Mouse (Mus musculus) midbrain, embryonic 13.5 days (tissue): ENCODE measurements around the gene Erbin. TPM values are rescaled to one million over a fixed set of nuclear protein-coding genes. Genes with fewer than 3 reads are reported as not detected.

ENCODE experiments used
- ATAC-seq: fragments of 200-750 bp; cut with Nextera tagmentation; 2 replicates; pipeline ENCODE4 v1.8.0; 2017; ENCODE audit warnings: mild to moderate bottlenecking, moderate TSS enrichment, moderate library complexity
- H3K27ac ChIP-seq: fragments of 300-500 bp; sonication (generic); 2 replicates; pipeline ENCODE4 v1.5.1; 2015; ENCODE audit warnings: inconsistent platforms, mild to moderate bottlenecking, moderate library complexity
- H3K27me3 ChIP-seq: fragments of 300-500 bp; sonication (generic); 2 replicates; pipeline ENCODE4 v1.6.1; 2015; ENCODE audit warnings: mild to moderate bottlenecking, inconsistent platforms
- H3K36me3 ChIP-seq: fragments of 300-500 bp; sonication (generic); 2 replicates; pipeline ENCODE4 v1.6.1; 2015; ENCODE audit warnings: mild to moderate bottlenecking, inconsistent platforms
- H3K4me1 ChIP-seq: fragments of 300-500 bp; sonication (generic); replicated peaks from 2 replicates; pipeline ENCODE4 v1.6.1; 2015; ENCODE audit warnings: inconsistent platforms
- H3K4me2 ChIP-seq: fragments of 300-500 bp; sonication (generic); replicated peaks from 2 replicates; pipeline ENCODE4 v1.6.1; 2015; ENCODE audit warnings: moderate library complexity, mild to moderate bottlenecking, inconsistent platforms
- H3K4me3 ChIP-seq: fragments of 300-500 bp; sonication (generic); replicated peaks from 2 replicates; pipeline ENCODE4 v1.5.1; 2015; ENCODE audit warnings: mild to moderate bottlenecking, inconsistent platforms
- H3K9ac ChIP-seq: fragments of 300-500 bp; sonication (generic); replicated peaks from 2 replicates; pipeline ENCODE4 v1.6.1; 2015; ENCODE audit warnings: mild to moderate bottlenecking, inconsistent platforms
- H3K9me3 ChIP-seq: fragments of 300-500 bp; sonication (generic); 2 replicates; pipeline ENCODE4 v1.6.1; 2016; ENCODE audit warnings: mild to moderate bottlenecking, inconsistent platforms
- WGBS: fragments of 180-500 bp; shearing (Covaris S2); methylation state at CpG from one replicate; pipeline ENCODE4 v1.1.7; 2015; 5-methylcytosine and 5-hydroxymethylcytosine counted together
- polyA plus RNA-seq: library from polyadenylated mRNA; unstranded; fragments of >200 nt; fragmentation: Nextera tagmentation; extraction: Ambion mirVana; gene quantifications from 2 replicates; pipeline ENCODE4 v1.2.1, GENCODE M21; 2015

Erbin gene
- polyA plus RNA-seq, 1 experiment from 2014 or later, result 12.0 TPM

DNA sequence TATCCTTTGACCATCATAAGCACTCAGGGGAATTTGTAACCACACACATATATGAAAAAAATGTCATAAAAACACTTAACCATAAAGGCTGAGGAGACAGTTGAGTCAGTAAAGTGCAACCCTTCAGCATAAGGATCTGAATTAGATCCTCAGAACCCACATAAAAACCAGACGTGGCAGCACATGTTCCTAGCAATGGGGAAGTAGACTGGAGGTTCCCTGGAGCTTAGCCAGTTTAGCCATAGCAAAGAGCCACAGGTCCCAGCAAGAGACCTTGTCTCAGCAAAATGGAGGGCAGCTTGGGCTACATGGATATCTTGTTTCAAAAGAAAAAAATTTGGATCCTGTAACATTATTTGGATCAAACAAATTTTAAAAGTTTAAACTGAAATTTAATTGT lies 20.3 kb downstream of the Erbin start:
- H3K9me3 ChIP-seq, result peaks cover 7% of the 10 kb centered on the region; the same call in 1 of the 2 replicates
- H3K4me2 ChIP-seq, result no peak overlapping the region
- peaks cover 8% of the 10 kb centered on the region for H3K36me3 ChIP-seq
- H3K9ac ChIP-seq, result no peak overlapping the region
- no peak overlapping the region for H3K27ac ChIP-seq
- no peaks in the 10 kb centered on the region for H3K27me3 ChIP-seq
- no peaks in the 10 kb centered on the region for H3K4me1 ChIP-seq
- ATAC-seq, result no peak
- WGBS, result 95% methylated on average over 1 of the region's 1 CpGs
- no peak overlapping the region for H3K4me3 ChIP-seq

DNA sequence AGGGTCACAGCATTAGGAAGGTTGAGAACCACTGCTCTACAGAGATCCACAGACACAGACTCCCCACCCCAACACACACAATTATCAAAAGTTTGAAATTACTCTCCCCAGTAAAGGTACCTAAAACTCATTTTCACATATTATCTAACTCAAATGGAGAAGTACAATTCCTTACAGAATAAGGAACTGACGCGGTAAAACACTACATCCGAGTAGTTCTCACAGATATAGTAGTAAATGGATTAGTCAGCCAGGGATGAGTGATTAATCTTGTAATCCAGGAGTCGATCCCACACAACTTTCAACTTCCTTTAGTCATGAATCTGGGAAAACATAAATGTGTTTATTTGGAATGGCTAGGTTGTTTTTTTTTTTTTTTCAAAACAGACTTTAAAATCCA lies 22.7 kb downstream of the Erbin start:
- H3K4me1 ChIP-seq, result no peaks in the 10 kb centered on the region

DNA sequence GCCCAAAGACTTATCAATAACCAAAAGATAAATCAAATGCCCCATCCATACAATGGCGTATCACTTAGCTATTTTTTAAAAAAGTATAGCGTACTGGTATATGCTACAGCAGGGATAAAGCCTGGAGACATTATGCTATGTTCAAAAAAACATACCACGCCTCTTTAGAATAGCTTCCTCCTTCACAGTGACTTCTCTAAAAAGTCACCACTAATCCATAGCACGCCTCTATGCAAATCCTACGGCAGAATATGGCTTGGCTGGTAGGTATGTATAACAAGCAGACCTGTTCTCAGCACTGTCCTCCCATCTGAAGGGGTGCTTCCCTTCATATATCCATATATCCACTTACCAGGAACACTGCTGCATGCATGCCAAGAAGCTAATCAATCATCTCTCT lies 27.2 kb downstream of the Erbin start:
- no peak for ATAC-seq
- WGBS, result 96% methylated on average over 5 of the region's 5 CpGs

More for the DNA sequence above, 22.7 kb downstream of the Erbin start:
- no peak overlapping the region for H3K27ac ChIP-seq
- ATAC-seq, result no peak
- peaks cover 8% of the 10 kb centered on the region for H3K36me3 ChIP-seq
- H3K4me3 ChIP-seq, result no peak overlapping the region
- 97% methylated on average over 4 of the region's 4 CpGs for whole genome bisulfite sequencing
- H3K27me3 ChIP-seq, result no peaks in the 10 kb centered on the region
- H3K9me3 ChIP-seq, result peaks cover 7% of the 10 kb centered on the region; the same call in 1 of the 2 replicates
- H3K9ac ChIP-seq, result no peak overlapping the region
- no peak overlapping the region for H3K4me2 ChIP-seq

DNA sequence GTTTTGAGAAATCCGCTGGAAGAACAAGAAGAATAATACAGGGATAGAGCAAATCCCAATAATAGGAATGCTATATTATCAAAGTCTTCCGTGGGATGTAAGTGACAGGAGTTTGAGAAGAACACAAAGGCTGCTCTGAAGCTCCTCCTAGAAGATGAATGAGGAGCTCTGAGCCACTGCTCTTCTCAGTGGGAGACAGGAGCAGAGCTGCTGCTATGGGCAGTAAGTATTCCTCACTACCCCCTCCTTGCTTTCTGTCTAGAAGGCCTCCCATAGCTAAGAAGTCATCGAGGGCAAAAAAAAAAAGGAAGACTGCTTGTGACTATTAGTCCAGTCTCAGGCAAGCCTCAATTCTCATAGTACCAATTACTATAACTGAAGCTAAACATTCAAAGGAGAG lies 30.3 kb downstream of the Erbin start:
- no peak for ATAC-seq
- no peak overlapping the region for H3K9ac ChIP-seq
- H3K36me3 ChIP-seq, result no peaks in the 10 kb centered on the region
- no peaks in the 10 kb centered on the region for H3K27me3 ChIP-seq
- no peak overlapping the region for H3K4me2 ChIP-seq
- H3K27ac ChIP-seq, result no peak overlapping the region
- H3K4me3 ChIP-seq, result no peak overlapping the region
- H3K4me1 ChIP-seq, result peaks cover 19% of the 10 kb centered on the region
- 16% methylated on average over 3 of the region's 3 CpGs for WGBS
- no peaks in the 10 kb centered on the region for H3K9me3 ChIP-seq

More for the DNA sequence above, 27.2 kb downstream of the Erbin start:
- Histone ChIP-seq H3K27me3 (no peaks in the 10 kb centered on the region), H3K9ac (no peak overlapping the region), H3K9me3 (0 out of 2 replicates have a peak, but pooled peaks cover 4% of the 10 kb centered on the region), H3K4me1 (peaks cover 19% of the 10 kb centered on the region), H3K36me3 (peaks cover 3% of the 10 kb centered on the region; the same call in 1 of the 2 replicates), H3K4me2 (no peak overlapping the region), H3K27ac (no peak overlapping the region), H3K4me3 (no peak overlapping the region)

DNA sequence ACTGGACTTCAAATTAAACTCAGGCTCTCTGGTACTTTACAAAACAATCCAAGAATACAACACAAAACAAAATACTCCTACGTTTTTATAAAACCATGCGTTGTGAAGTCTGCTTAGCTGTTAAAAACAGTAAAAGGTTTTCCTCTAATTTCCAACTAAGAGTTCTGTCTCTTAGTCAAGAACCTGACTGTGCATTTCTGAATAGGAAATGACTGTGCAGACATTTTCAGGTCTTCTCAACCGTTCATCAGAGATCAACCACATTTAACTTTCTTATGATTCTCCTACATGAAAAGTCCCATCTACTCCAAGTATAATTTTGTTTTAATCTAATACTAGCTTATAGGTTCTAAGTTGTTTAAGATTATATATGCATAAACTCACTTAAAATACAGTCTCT lies 33.8 kb downstream of the Erbin start:
- Histone ChIP-seq H3K4me3 (no peak overlapping the region), H3K4me1 (peaks cover 19% of the 10 kb centered on the region), H3K9ac (no peak overlapping the region), H3K27me3 (no peaks in the 10 kb centered on the region), H3K4me2 (no peak overlapping the region), H3K27ac (no peak overlapping the region), H3K36me3 (peaks cover 4% of the 10 kb centered on the region), H3K9me3 (no peaks in the 10 kb centered on the region)
- ATAC-seq, result no peak
- 92% methylated on average over 3 of the region's 3 CpGs for WGBS

DNA sequence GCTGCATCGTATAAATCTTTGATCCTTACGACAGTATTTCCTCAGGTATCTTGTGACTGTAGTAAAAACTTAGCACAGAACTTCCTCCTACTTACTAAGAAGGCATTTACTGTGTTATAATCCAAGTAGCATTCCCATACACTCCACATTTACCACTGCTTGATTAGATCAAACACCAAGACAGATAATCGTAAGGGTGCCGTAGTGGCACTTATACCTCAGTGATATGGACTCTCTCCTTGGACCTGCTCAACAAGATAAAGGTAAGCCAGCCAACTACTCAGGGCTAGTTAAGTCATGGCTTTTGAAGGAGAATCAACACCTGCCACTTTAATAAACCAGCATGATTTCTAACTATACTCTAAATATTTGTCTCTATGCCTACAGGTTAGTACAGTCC lies 39.1 kb downstream of the Erbin start:
- Histone ChIP-seq H3K9me3 (no peaks in the 10 kb centered on the region), H3K4me2 (no peak overlapping the region), H3K36me3 (peaks cover 4% of the 10 kb centered on the region), H3K4me1 (no peaks in the 10 kb centered on the region), H3K4me3 (no peak overlapping the region), H3K27me3 (no peaks in the 10 kb centered on the region), H3K9ac (no peak overlapping the region), H3K27ac (no peak overlapping the region)
- WGBS, result 94% methylated on average over 4 of the region's 4 CpGs
- no peak for ATAC-seq

DNA sequence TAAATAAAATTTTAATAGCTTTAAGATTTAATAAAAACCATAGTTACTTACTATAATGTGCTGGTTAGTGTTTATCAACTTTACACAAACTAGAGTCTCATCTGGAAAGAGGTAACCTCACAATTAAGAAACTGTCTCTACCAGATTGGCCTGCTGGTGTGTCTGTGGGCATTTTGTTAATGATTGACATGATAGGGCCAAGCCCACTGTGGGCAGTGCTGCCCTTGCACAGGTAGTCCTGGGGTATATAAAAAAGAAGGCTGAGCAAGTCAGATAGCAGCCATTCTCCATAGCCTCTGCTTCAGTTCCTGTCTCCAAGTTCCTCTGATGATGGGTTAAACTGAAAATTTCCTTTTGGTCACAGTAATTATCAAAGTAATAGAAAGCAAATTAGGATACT lies 43.6 kb downstream of the Erbin start:
- Histone ChIP-seq H3K4me1 (no peaks in the 10 kb centered on the region), H3K4me3 (no peak overlapping the region), H3K9me3 (no peaks in the 10 kb centered on the region), H3K4me2 (no peak overlapping the region), H3K27ac (no peak overlapping the region), H3K27me3 (no peaks in the 10 kb centered on the region), H3K36me3 (peaks cover under 1% of the 10 kb centered on the region; the same call in 1 of the 2 replicates), H3K9ac (no peak overlapping the region)
- ATAC-seq, result no peak

DNA sequence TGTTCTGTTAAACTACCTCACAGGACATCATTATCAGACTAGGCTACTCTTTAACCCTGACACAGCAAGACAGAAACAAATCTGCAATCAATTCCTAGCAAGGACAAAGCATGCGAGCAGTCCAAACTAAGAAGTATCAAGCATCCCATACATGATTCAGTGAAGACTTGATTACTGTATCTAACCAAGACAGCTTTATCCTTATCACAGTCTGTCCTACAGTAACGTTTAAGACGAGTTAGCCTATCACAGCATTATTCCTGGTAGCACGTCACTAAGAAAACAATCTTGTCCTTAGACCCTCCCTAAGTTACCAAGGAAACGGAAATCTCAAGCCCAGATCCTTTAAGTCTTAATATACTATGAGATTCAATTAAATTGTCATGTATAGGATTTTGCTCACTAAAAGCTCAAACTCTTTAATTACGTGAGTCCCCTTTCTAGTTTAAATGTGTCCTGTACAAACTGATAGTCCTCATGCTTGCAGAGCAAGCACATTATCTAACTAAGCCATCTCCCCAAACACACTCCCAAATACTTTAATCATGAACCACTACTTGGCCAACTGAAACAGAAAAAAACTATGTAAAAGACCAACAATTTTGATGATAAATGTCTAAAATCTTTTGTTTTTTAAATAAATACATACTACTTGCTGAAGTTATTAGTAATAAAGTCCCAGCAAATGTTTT lies 44.3 kb downstream of the Erbin start:
- Histone ChIP-seq H3K4me3 (no peak overlapping the region), H3K36me3 (no peaks in the 10 kb centered on the region; the same call in 1 of the 2 replicates), H3K9ac (no peak overlapping the region), H3K4me1 (no peaks in the 10 kb centered on the region), H3K27ac (no peak overlapping the region), H3K4me2 (no peak overlapping the region), H3K9me3 (no peaks in the 10 kb centered on the region), H3K27me3 (no peaks in the 10 kb centered on the region)
- WGBS, result 82% methylated on average over 6 of the region's 6 CpGs
- ATAC-seq, result no peak

DNA sequence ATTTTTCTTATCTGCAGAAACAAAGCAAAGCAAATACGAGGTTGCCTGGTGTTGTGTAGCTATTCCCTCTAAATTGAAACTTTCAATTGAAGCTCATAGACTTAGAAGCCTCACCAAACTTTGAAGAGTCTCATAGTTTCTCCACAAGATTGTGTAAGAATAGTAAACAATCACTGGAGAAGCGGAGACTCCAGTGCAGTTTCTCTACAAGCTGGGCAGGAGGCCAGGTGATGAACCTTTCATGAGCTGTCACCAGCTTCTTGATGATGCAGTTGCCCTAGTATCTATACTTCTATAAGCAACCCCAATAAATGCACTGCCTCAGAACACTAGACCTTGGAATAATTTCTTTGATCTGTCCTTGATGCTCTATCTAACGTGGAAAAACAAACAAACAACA lies 49.5 kb downstream of the Erbin start:
- Histone ChIP-seq H3K27me3 (no peaks in the 10 kb centered on the region), H3K4me1 (no peaks in the 10 kb centered on the region), H3K4me2 (no peak overlapping the region), H3K9me3 (no peaks in the 10 kb centered on the region), H3K36me3 (peaks cover 8% of the 10 kb centered on the region; the same call in 1 of the 2 replicates), H3K9ac (no peak overlapping the region), H3K27ac (no peak overlapping the region), H3K4me3 (no peak overlapping the region)
- no peak for ATAC-seq
- WGBS, result 84% methylated on average over 3 of the region's 3 CpGs

DNA sequence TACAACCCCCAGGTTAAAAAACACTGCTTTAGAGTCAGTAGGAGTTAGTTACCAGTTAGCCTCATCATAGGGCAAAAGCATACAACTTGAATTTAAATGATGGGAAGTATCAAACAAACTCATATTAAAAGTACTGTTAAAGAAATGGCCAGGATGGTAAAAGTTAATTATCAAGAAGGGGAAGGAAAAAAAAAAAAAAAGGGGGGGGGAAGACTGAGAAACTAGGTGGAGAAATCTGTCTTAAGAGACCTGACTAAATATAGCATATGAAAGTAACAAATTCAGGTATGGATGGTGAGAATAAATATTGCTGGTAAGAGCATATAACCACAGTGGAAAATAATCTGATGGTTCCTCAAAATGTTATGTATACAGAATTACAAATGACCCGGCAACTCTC lies 50.2 kb downstream of the Erbin start:
- 95% methylated on average over 1 of the region's 1 CpGs for WGBS
- H3K36me3 ChIP-seq, result peaks cover 8% of the 10 kb centered on the region; the same call in 1 of the 2 replicates
- no peak for ATAC-seq
- H3K4me1 ChIP-seq, result no peaks in the 10 kb centered on the region
- no peak overlapping the region for H3K4me2 ChIP-seq
- no peaks in the 10 kb centered on the region for H3K9me3 ChIP-seq
- H3K27ac ChIP-seq, result no peak overlapping the region
- H3K27me3 ChIP-seq, result no peaks in the 10 kb centered on the region
- H3K9ac ChIP-seq, result no peak overlapping the region
- H3K4me3 ChIP-seq, result no peak overlapping the region

DNA sequence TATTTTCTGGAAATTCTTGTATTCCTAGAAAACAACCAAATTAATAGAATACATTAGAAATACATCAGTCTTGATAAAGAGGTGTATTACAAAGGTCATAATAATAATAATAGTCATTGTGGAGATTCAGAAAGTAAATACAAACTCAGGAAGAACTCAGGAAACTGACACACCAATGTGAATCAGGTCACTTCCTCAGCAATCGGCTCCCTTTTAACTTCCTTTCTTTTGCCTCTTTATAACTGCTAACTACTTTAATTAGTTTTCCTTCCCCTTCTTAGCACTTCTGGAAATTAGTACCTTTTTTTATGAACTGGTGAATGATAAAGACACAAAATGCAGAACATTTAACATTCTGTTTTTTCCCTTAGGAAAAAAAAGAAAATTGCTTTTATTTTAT lies 51.4 kb downstream of the Erbin start:
- no peak for ATAC-seq
- 72% methylated on average over 1 of the region's 1 CpGs for WGBS

DNA sequence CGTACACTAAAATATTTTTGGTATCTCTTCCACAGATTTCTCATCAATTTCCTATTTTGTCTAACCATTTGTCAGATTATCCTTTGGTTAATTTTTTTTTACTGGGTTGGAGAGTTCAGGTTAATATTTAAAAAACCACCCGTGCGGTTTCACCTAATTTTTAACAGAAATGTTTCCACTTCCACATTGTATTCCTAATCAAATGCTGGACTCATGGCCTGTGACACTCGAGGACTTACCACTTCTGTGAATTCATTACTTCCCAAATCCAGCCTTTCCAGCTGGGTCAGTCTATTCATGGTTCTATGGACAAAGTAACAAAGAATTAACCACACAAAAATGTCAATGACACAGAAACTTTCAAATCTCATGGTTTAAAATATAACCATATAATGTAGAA lies 58.3 kb downstream of the Erbin start:
- ATAC-seq, result no peak
- Histone ChIP-seq H3K27ac (no peak overlapping the region), H3K36me3 (peaks cover 22% of the 10 kb centered on the region), H3K4me1 (no peaks in the 10 kb centered on the region), H3K4me2 (no peak overlapping the region), H3K4me3 (no peak overlapping the region), H3K9me3 (no peaks in the 10 kb centered on the region), H3K27me3 (no peaks in the 10 kb centered on the region), H3K9ac (no peak overlapping the region)
- WGBS, result 73% methylated on average over 4 of the region's 4 CpGs

More for the DNA sequence above, 51.4 kb downstream of the Erbin start:
- no peak overlapping the region for H3K4me3 ChIP-seq
- no peak overlapping the region for H3K27ac ChIP-seq
- no peak overlapping the region for H3K9ac ChIP-seq
- no peaks in the 10 kb centered on the region for H3K4me1 ChIP-seq
- no peaks in the 10 kb centered on the region for H3K27me3 ChIP-seq
- H3K4me2 ChIP-seq, result no peak overlapping the region
- no peaks in the 10 kb centered on the region for H3K9me3 ChIP-seq
- peaks cover 11% of the 10 kb centered on the region; the same call in 1 of the 2 replicates for H3K36me3 ChIP-seq

DNA sequence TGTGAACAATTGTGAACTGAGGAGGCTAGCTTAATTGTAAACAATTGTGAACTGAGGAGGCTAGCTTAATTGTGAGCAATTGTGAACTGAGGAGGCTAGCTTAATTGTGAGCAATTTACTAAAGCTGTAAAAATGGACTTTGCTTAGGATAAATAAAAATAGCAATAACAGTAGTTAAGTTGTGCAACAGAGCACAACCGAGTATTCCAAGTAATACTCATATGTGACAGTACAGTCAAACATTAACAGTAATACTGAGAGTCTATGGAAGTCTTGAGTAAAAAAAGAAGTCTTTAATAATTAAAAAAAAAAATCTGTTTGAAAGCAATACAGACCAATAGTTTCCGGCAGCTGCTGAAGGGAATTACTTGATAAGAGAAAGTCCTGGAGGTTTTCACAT lies 61.3 kb downstream of the Erbin start:
- H3K4me3 ChIP-seq, result no peak overlapping the region
- no peak overlapping the region for H3K27ac ChIP-seq
- H3K4me1 ChIP-seq, result no peaks in the 10 kb centered on the region
- peaks cover 28% of the 10 kb centered on the region for H3K36me3 ChIP-seq
- ATAC-seq, result no peak
- no peaks in the 10 kb centered on the region for H3K9me3 ChIP-seq
- H3K27me3 ChIP-seq, result no peaks in the 10 kb centered on the region
- 95% methylated on average over 2 of the region's 2 CpGs for WGBS
- no peak overlapping the region for H3K9ac ChIP-seq
- H3K4me2 ChIP-seq, result no peak overlapping the region
